Mouse (Mus musculus): ENCODE results near the gene Dusp10. TPM values are rescaled to one million over a fixed set of nuclear protein-coding genes. Genes with fewer than 3 reads are reported as not detected.

The Dusp10 gene
- polyA plus RNA-seq, 1 experiment from 2014 or later: 10.9 TPM

DNA sequence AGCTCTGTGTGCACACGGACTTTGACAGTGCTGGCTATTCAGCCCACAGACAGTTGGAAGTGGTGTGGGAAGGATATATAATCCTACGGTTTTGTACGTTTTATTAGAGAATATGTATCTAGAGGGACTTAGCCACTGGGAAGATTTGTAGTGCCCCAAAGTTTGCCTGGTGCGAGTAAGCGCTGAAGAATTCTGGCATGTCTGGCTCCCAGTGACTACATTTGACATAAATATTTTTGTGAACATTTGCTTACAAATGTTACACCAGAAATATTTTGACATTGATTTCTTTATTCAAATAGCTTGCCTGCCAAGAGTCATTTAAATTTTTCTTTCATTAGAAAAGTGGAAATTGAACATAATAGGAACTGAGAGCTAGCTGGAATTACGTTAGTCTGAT lies 63.0 kb downstream of the Dusp10 start:
- Histone ChIP-seq H3K9me3 (ENCODE audit: control insufficient read depth, low read length) (no peaks in the 10 kb centered on the region), H3K4me1 (ENCODE audit: control insufficient read depth, insufficient read depth, low read length) (no peaks in the 10 kb centered on the region; the same call in 1 of the 2 replicates), H3K4me2 (ENCODE audit: low read depth, low read length) (no peak overlapping the region), H3K27ac (ENCODE audit: low read length) (0 out of 2 replicates have a peak overlapping the region, but pooled peaks have one; percentile 10), H3K27me3 (replicated peaks; ENCODE audit: control insufficient read depth, insufficient read depth, low read length) (no peaks in the 10 kb centered on the region), H3K36me3 (ENCODE audit: control insufficient read depth, insufficient read depth, low read length) (no peaks in the 10 kb centered on the region), H3K4me3 (ENCODE audit: low read length) (no peak overlapping the region), H3K9ac (ENCODE audit: low read depth, low read length) (no peak overlapping the region)
- WGBS: 56% methylated on average over 6 of the region's 6 CpGs
- ATAC-seq: no peak

DNA sequence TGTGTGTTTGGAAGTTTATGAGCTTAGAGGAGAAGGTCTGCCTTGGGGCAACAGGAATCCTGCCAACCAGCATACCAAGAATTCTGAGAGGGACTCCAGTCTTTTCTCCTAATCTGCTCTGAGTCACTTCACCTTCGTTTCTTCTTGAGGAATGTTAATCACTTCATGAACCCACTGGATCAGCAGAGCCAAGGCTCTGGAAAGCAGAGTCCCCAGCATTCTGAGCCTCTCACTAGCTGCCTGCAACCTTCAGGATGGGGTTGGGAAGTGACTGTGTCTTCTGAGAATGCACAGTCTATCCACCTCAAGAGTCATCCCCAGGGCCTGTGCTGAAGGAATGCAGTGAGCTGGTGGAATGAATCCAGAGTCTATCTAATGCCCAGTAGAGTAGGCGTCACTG lies 63.7 kb downstream of the Dusp10 start:
- H3K4me2 ChIP-seq (ENCODE audit: low read depth, low read length): no peak overlapping the region
- H3K36me3 ChIP-seq (ENCODE audit: control insufficient read depth, insufficient read depth, low read length): no peaks in the 10 kb centered on the region
- peak overlapping the region; percentile 23 for H3K27ac ChIP-seq (ENCODE audit: low read length)
- H3K27me3 ChIP-seq (replicated peaks; ENCODE audit: control insufficient read depth, insufficient read depth, low read length): no peaks in the 10 kb centered on the region
- H3K9me3 ChIP-seq (ENCODE audit: control insufficient read depth, low read length): no peaks in the 10 kb centered on the region
- no peak overlapping the region for H3K9ac ChIP-seq (ENCODE audit: low read depth, low read length)
- no peak overlapping the region for H3K4me3 ChIP-seq (ENCODE audit: low read length)
- WGBS: 43% methylated on average over 2 of the region's 2 CpGs
- no peaks in the 10 kb centered on the region; the same call in 1 of the 2 replicates for H3K4me1 ChIP-seq (ENCODE audit: control insufficient read depth, insufficient read depth, low read length)
- peak; percentile 31; the same call in 1 of the 2 replicates for ATAC-seq

DNA sequence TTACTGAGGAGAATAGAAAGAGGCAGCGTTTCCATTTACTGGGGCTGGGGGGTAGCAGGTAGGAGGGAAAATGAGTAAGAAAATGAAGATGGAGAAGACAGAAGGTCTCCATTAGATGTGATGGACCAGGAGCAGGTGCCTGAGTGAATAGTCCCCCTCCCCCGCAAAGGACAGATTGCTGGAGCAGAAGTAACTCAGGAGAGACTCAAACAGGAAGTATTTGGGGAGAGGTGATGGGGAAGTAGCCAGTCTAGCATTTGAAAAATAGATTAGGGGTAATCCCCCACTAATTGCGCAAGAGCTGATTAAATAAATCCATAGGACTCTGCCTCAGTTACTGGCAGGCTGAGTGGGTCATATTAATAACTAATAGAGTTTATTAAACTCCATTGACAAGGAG lies 66.2 kb downstream of the Dusp10 start:
- Histone ChIP-seq H3K4me3 (ENCODE audit: low read length) (no peak overlapping the region), H3K36me3 (ENCODE audit: control insufficient read depth, insufficient read depth, low read length) (no peaks in the 10 kb centered on the region), H3K4me2 (ENCODE audit: low read depth, low read length) (no peak overlapping the region), H3K9me3 (ENCODE audit: control insufficient read depth, low read length) (no peaks in the 10 kb centered on the region), H3K27me3 (replicated peaks; ENCODE audit: control insufficient read depth, insufficient read depth, low read length) (no peaks in the 10 kb centered on the region), H3K27ac (ENCODE audit: low read length) (no peak overlapping the region), H3K9ac (ENCODE audit: low read depth, low read length) (no peak overlapping the region), H3K4me1 (ENCODE audit: control insufficient read depth, insufficient read depth, low read length) (no peaks in the 10 kb centered on the region; the same call in 1 of the 2 replicates)
- 90% methylated on average over 3 of the region's 3 CpGs for WGBS
- ATAC-seq: no peak

DNA sequence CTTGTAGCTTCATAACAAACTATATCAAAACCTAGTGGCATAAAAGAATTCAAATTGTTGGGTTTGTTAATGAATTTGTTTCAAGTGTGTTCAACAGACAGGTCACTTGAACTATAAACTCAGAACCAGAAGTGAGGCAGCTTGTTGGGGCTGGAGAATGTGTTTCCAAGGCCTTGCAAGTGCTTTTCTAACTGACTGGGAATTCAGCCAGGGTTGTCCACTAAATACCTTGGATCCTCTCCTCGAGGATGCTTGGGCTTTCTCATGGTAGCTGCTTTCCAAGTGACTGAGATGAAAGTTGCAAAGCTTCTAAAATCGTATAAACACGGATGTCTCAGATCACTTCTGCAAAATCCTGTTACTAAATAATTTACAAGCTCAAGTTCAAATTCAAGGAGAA lies 69.6 kb downstream of the Dusp10 start:
- ATAC-seq: no peak
- Histone ChIP-seq H3K4me2 (ENCODE audit: low read depth, low read length) (no peak overlapping the region), H3K27me3 (replicated peaks; ENCODE audit: control insufficient read depth, insufficient read depth, low read length) (no peaks in the 10 kb centered on the region), H3K27ac (ENCODE audit: low read length) (peak overlapping the region; percentile 45; the same call in 1 of the 2 replicates), H3K4me1 (ENCODE audit: control insufficient read depth, insufficient read depth, low read length) (no peaks in the 10 kb centered on the region), H3K9ac (ENCODE audit: low read depth, low read length) (no peak overlapping the region), H3K4me3 (ENCODE audit: low read length) (no peak overlapping the region), H3K36me3 (ENCODE audit: control insufficient read depth, insufficient read depth, low read length) (no peaks in the 10 kb centered on the region), H3K9me3 (ENCODE audit: control insufficient read depth, low read length) (no peaks in the 10 kb centered on the region)
- WGBS: 47% methylated on average over 3 of the region's 3 CpGs

DNA sequence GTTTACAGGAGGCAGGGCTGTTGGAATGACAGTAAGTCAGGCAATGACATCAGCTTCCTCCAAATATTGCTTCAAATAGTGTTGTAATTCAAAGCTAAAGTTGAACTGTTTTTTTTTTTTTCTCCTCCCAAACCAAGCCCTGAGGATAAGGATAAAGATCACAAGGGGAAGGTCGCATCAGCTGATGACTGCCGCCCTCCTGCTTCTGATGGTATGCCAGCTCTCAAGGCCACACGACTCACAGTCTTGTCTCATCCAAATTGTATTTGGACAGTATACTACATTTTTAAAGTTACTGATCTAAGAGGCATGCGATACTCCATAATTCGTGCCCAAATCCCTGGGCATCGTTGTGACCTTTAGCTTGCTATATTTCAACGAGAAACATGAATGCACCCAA lies 70.1 kb downstream of the Dusp10 start:
- WGBS: 76% methylated on average over 7 of the region's 7 CpGs
- no peaks in the 10 kb centered on the region for H3K36me3 ChIP-seq (ENCODE audit: control insufficient read depth, insufficient read depth, low read length)
- no peaks in the 10 kb centered on the region for H3K4me1 ChIP-seq (ENCODE audit: control insufficient read depth, insufficient read depth, low read length)
- ATAC-seq: no peak
- H3K27ac ChIP-seq (ENCODE audit: low read length): 0 out of 2 replicates have a peak overlapping the region, but pooled peaks have one; percentile 45
- H3K4me2 ChIP-seq (ENCODE audit: low read depth, low read length): no peak overlapping the region
- H3K9me3 ChIP-seq (ENCODE audit: control insufficient read depth, low read length): no peaks in the 10 kb centered on the region
- no peaks in the 10 kb centered on the region for H3K27me3 ChIP-seq (replicated peaks; ENCODE audit: control insufficient read depth, insufficient read depth, low read length)
- no peak overlapping the region for H3K9ac ChIP-seq (ENCODE audit: low read depth, low read length)
- H3K4me3 ChIP-seq (ENCODE audit: low read length): no peak overlapping the region

DNA sequence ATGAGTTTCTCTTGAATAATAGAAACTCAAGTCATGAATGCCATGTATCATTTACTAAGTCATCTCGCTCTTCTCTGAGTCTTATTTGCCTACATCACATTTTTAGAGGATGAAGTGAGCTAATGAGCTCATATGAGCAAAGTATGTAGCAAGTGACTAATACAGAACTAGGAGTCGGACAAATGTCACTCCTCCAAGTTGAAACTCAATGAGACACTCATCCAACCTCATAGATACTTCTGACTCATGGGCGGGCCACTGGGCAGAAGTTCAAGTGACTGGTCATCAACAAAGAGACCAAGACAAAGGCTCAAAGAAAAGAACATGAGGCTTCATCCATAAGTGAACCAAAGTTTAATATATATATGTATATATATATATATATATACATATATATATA lies 71.9 kb downstream of the Dusp10 start:
- WGBS: 87% methylated on average over 3 of the region's 3 CpGs
- Histone ChIP-seq H3K9me3 (ENCODE audit: control insufficient read depth, low read length) (no peaks in the 10 kb centered on the region), H3K4me1 (ENCODE audit: control insufficient read depth, insufficient read depth, low read length) (no peaks in the 10 kb centered on the region), H3K9ac (ENCODE audit: low read depth, low read length) (no peak overlapping the region), H3K36me3 (ENCODE audit: control insufficient read depth, insufficient read depth, low read length) (no peaks in the 10 kb centered on the region), H3K4me2 (ENCODE audit: low read depth, low read length) (no peak overlapping the region), H3K27ac (ENCODE audit: low read length) (no peak overlapping the region), H3K4me3 (ENCODE audit: low read length) (no peak overlapping the region), H3K27me3 (replicated peaks; ENCODE audit: control insufficient read depth, insufficient read depth, low read length) (no peaks in the 10 kb centered on the region)
- ATAC-seq: no peak

DNA sequence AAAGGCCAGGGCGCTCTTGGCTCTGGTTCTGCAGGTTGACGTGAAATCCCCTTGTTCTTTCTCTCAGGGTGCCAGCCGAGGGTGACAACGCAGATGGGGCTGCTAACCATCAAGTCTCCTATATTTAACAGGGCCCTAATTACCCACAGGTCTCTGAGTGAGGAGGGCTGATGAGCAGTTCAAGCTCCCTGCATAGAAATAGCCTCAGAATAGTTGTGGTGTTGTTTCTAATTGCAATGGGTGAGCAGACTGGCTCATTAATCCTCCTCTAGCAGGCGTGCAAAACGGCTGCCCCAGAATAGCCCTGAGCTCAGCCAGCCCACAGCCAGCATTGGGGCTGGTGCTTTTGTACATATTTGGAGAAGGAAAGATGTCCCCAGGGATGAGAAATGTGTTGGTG lies 77.4 kb downstream of the Dusp10 start:
- ATAC-seq: no peak
- Histone ChIP-seq H3K9ac (ENCODE audit: low read depth, low read length) (no peak overlapping the region), H3K9me3 (ENCODE audit: control insufficient read depth, low read length) (no peaks in the 10 kb centered on the region), H3K4me2 (ENCODE audit: low read depth, low read length) (no peak overlapping the region), H3K36me3 (ENCODE audit: control insufficient read depth, insufficient read depth, low read length) (no peaks in the 10 kb centered on the region), H3K27ac (ENCODE audit: low read length) (no peak overlapping the region), H3K27me3 (replicated peaks; ENCODE audit: control insufficient read depth, insufficient read depth, low read length) (no peaks in the 10 kb centered on the region), H3K4me3 (ENCODE audit: low read length) (no peak overlapping the region), H3K4me1 (ENCODE audit: control insufficient read depth, insufficient read depth, low read length) (no peaks in the 10 kb centered on the region)
- 56% methylated on average over 6 of the region's 6 CpGs for WGBS

DNA sequence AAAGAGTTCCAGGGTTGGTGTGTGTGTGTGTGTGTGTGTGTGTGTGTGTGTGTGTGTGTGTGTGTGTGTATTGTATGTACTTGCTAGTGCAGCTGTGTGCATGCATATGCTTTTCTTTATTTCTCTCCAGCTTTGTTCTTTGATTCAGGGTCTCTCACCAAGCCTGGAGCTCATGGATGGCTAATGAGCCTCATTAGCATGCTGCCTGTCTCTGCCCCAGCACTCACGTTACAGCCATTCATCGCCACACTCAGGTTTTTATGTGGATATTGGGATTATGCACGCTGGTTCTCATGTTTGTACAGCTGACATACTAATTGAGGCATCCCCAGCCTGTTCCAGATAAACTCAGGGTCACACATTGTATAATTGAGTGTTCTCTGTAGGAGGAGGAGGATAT lies 81.8 kb downstream of the Dusp10 start:
- no peaks in the 10 kb centered on the region for H3K27me3 ChIP-seq (replicated peaks; ENCODE audit: control insufficient read depth, insufficient read depth, low read length)

DNA sequence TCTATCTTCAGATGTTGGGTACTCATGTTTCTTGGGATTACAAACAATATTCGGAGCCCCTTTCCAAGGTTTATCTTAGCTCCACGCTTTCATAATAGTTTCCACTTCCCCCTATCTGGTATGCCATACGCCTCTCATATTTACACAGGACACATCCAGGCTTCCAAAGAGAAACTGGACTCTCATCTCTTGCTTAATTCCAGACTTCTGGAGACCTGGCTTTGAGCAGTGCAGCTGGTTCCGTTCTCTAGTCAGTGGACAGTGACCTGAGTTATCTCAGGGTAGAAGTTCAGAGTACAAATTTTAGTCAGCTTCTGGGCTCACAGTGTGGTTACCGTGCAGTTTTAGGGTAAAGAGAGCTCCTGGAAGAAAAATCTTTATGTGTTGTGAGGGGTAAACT lies 87.3 kb downstream of the Dusp10 start:
- H3K4me1 ChIP-seq (ENCODE audit: control insufficient read depth, insufficient read depth, low read length): no peaks in the 10 kb centered on the region
- H3K9ac ChIP-seq (ENCODE audit: low read depth, low read length): no peak overlapping the region
- no peaks in the 10 kb centered on the region for H3K27me3 ChIP-seq (replicated peaks; ENCODE audit: control insufficient read depth, insufficient read depth, low read length)
- ATAC-seq: no peak
- H3K4me3 ChIP-seq (ENCODE audit: low read length): no peak overlapping the region
- WGBS: 62% methylated on average over 5 of the region's 5 CpGs
- no peak overlapping the region for H3K27ac ChIP-seq (ENCODE audit: low read length)
- no peaks in the 10 kb centered on the region for H3K36me3 ChIP-seq (ENCODE audit: control insufficient read depth, insufficient read depth, low read length)
- H3K4me2 ChIP-seq (ENCODE audit: low read depth, low read length): no peak overlapping the region
- H3K9me3 ChIP-seq (ENCODE audit: control insufficient read depth, low read length): no peaks in the 10 kb centered on the region

More for the DNA sequence above, 81.8 kb downstream of the Dusp10 start:
- no peak overlapping the region for H3K4me2 ChIP-seq (ENCODE audit: low read depth, low read length)
- no peak overlapping the region for H3K27ac ChIP-seq (ENCODE audit: low read length)
- 44% methylated on average over 3 of the region's 3 CpGs for WGBS
- no peak for ATAC-seq
- no peak overlapping the region for H3K4me3 ChIP-seq (ENCODE audit: low read length)
- no peak overlapping the region for H3K9ac ChIP-seq (ENCODE audit: low read depth, low read length)
- H3K36me3 ChIP-seq (ENCODE audit: control insufficient read depth, insufficient read depth, low read length): no peaks in the 10 kb centered on the region
- H3K9me3 ChIP-seq (ENCODE audit: control insufficient read depth, low read length): no peaks in the 10 kb centered on the region
- H3K4me1 ChIP-seq (ENCODE audit: control insufficient read depth, insufficient read depth, low read length): no peaks in the 10 kb centered on the region
